Mouse (Mus musculus) c-Kit-positive CD71-positive TER-119-positive erythroid progenitor cells, embryonic 14.5 days (primary cell): ENCODE data around the gene Nudt5.

ENCODE experiments used
- DNase-seq: peaks from one replicate; pipeline ENCODE4 v3.0.0-alpha.2; 2013; ENCODE audit warnings: low spot score

Gene Nudt5

GRCm38 (mm10) chr2:5867681-5868080 is 22.9 kb downstream of the Nudt5 start:
- no peak for DNase-seq

GRCm38 (mm10) chr2:5869746-5870145 is 24.9 kb downstream of the Nudt5 start:
- DNase-seq = no peak

GRCm38 (mm10) chr2:5877446-5877845 is 32.6 kb downstream of the Nudt5 start:
- no peak for DNase-seq

GRCm38 (mm10) chr2:5888865-5889264 is 44.0 kb downstream of the Nudt5 start:
- no peak for DNase-seq

GRCm38 (mm10) chr2:5889412-5889811 is 44.6 kb downstream of the Nudt5 start:
- DNase-seq = no peak

GRCm38 (mm10) chr2:5894296-5894695 is 49.5 kb downstream of the Nudt5 start:
- no peak for DNase-seq

- peak; percentile 98 for DNase-seq
Observed at GRCm38 (mm10) chr2:5894843-5895570, 50.2 kb downstream of the Nudt5 start, which contains the start of gene Sec61a2. Sec61a2 (minus strand) TSS chr2:5895432.

GRCm38 (mm10) chr2:5900145-5900544 is 55.3 kb downstream of the Nudt5 start:
- no peak for DNase-seq

GRCm38 (mm10) chr2:5906092-5906491 is 61.3 kb downstream of the Nudt5 start:
- no peak for DNase-seq

- peak; percentile 63 for DNase-seq
Observed at GRCm38 (mm10) chr2:5906625-5907024, 61.8 kb downstream of the Nudt5 start.

- no peak for DNase-seq
Observed at GRCm38 (mm10) chr2:5911282-5911965, 66.6 kb downstream of the Nudt5 start.
